Mouse (Mus musculus) intestine, postnatal 0 days (tissue): Measurements from ENCODE around the gene Dgkb. TPM values are rescaled to one million over a fixed set of nuclear protein-coding genes. Genes with fewer than 3 reads are reported as not detected.

Experiments
- ATAC-seq: fragments of 200-750 bp; cut with Nextera tagmentation; 2 replicates; pipeline ENCODE4 v1.8.0; 2017; ENCODE audit warnings: mild to moderate bottlenecking, moderate TSS enrichment, moderate library complexity
- H3K27ac ChIP-seq: fragments of 300-500 bp; sonication (generic); 2 replicates; pipeline ENCODE4 v1.5.1; 2014; ENCODE audit warnings: mild to moderate bottlenecking, low read depth, low read length, moderate library complexity
- H3K27me3 ChIP-seq: fragments of 300-500 bp; sonication (generic); replicated peaks from 2 replicates; pipeline ENCODE4 v1.6.1; 2014; ENCODE audit warnings: low read length, mixed read lengths; ENCODE audit not compliant: control insufficient read depth, insufficient read depth
- H3K36me3 ChIP-seq: fragments of 300-500 bp; sonication (generic); 2 replicates; pipeline ENCODE4 v1.6.1; 2014; ENCODE audit warnings: mild to moderate bottlenecking, moderate library complexity; ENCODE audit not compliant: control insufficient read depth, insufficient read depth
- H3K4me1 ChIP-seq: fragments of 300-500 bp; sonication (generic); replicated peaks from 2 replicates; pipeline ENCODE4 v1.6.1; 2014; ENCODE audit warnings: antibody characterized with exemption, low read length, mixed read lengths; ENCODE audit not compliant: control insufficient read depth, insufficient read depth
- H3K4me2 ChIP-seq: fragments of 300-500 bp; sonication (generic); replicated peaks from 2 replicates; pipeline ENCODE4 v1.6.1; 2014; ENCODE audit warnings: low read depth, mild to moderate bottlenecking, moderate library complexity
- H3K4me3 ChIP-seq: fragments of 300-500 bp; sonication (generic); 2 replicates; pipeline ENCODE4 v1.5.1; 2014; ENCODE audit warnings: low read depth, low read length
- H3K9ac ChIP-seq: fragments of 300-500 bp; sonication (generic); 2 replicates; pipeline ENCODE4 v1.6.1; 2014; ENCODE audit warnings: mild to moderate bottlenecking, low read depth, low read length
- H3K9me3 ChIP-seq: fragments of 300-500 bp; sonication (generic); 2 replicates; pipeline ENCODE4 v1.6.1; 2016; ENCODE audit warnings: mixed run types; ENCODE audit not compliant: control insufficient read depth
- CTCF ChIP-seq: sonication (generic); IDR thresholded peaks from 2 replicates; pipeline ENCODE4 v1.5.1; 2016; ENCODE audit warnings: low read depth, mild to moderate bottlenecking, control low read depth, antibody characterized with exemption, moderate library complexity
- WGBS: fragments of 180-500 bp; shearing (Covaris S2); extraction: QIAGEN DNeasy Blood & Tissue Kit; methylation state at CpG from one replicate; pipeline ENCODE4 v1.1.7; 2014; 5-methylcytosine and 5-hydroxymethylcytosine counted together
- polyA plus RNA-seq: library from polyadenylated mRNA; unstranded; fragments of >200 nt; fragmentation: Nextera tagmentation; extraction: Ambion mirVana; gene quantifications from 2 replicates; pipeline ENCODE4 v1.2.1, GENCODE M21; 2015

Dgkb gene
- polyA plus RNA-seq = 5.0 and 7.0 TPM in 2 replicates

GRCm38 (mm10) chr12:37817426-37817825, at the start of gene Dgkb:
Gene Dgkb, plus strand, starts transcription at chr12:37817726.
- TF ChIP-seq CTCF = no peak
- Histone ChIP-seq H3K9ac (no peak within 1 kb of the TSS), H3K27me3 (no peaks in the 10 kb centered on the region), H3K4me1 (no peaks in the 10 kb centered on the region), H3K9me3 (no peaks in the 10 kb centered on the region), H3K27ac (no peak within 1 kb of the TSS), H3K4me3 (no peak within 1 kb of the TSS), H3K36me3 (no peaks in the 10 kb centered on the region), H3K4me2 (no peak within 1 kb of the TSS)
- ATAC-seq = no peak
- WGBS = 51% methylated on average over 3 of the region's 3 CpGs

GRCm38 (mm10) chr12:37769844-37770243, 47.7 kb upstream of the Dgkb start:
- no peaks in the 10 kb centered on the region for H3K9me3 ChIP-seq
- 76% methylated on average over 1 of the region's 1 CpGs for WGBS
- H3K27ac ChIP-seq = no peak overlapping the region
- no peaks in the 10 kb centered on the region for H3K4me1 ChIP-seq
- H3K36me3 ChIP-seq = no peaks in the 10 kb centered on the region
- no peak for ATAC-seq
- H3K4me3 ChIP-seq = no peak overlapping the region
- H3K4me2 ChIP-seq = no peak overlapping the region
- no peak for TF ChIP-seq CTCF
- H3K27me3 ChIP-seq = no peaks in the 10 kb centered on the region
- H3K9ac ChIP-seq = no peak overlapping the region

GRCm38 (mm10) chr12:37773681-37774357, 43.7 kb upstream of the Dgkb start:
- WGBS = 21% methylated on average over 8 of the region's 8 CpGs
- Histone ChIP-seq H3K4me1 (no peaks in the 10 kb centered on the region), H3K27me3 (no peaks in the 10 kb centered on the region), H3K4me3 (no peak overlapping the region), H3K9me3 (no peaks in the 10 kb centered on the region), H3K27ac (no peak overlapping the region), H3K36me3 (no peaks in the 10 kb centered on the region), H3K4me2 (no peak overlapping the region), H3K9ac (no peak overlapping the region)
- ATAC-seq = no peak
- peak; percentile 67 for TF ChIP-seq CTCF

GRCm38 (mm10) chr12:37774591-37774990, 42.9 kb upstream of the Dgkb start:
- H3K27me3 ChIP-seq = no peaks in the 10 kb centered on the region
- no peaks in the 10 kb centered on the region for H3K4me1 ChIP-seq
- H3K36me3 ChIP-seq = no peaks in the 10 kb centered on the region
- WGBS = 44% methylated on average over 2 of the region's 2 CpGs
- no peak for ATAC-seq
- no peak for TF ChIP-seq CTCF
- no peak overlapping the region for H3K4me2 ChIP-seq
- H3K27ac ChIP-seq = no peak overlapping the region
- no peak overlapping the region for H3K9ac ChIP-seq
- no peaks in the 10 kb centered on the region for H3K9me3 ChIP-seq
- no peak overlapping the region for H3K4me3 ChIP-seq

- no peak overlapping the region for H3K9ac ChIP-seq
- ATAC-seq = no peak
- no peaks in the 10 kb centered on the region for H3K36me3 ChIP-seq
- 87% methylated on average over 4 of the region's 4 CpGs for WGBS
- no peak overlapping the region for H3K4me3 ChIP-seq
- no peak overlapping the region for H3K4me2 ChIP-seq
- TF ChIP-seq CTCF = no peak
- H3K4me1 ChIP-seq = no peaks in the 10 kb centered on the region
- H3K27me3 ChIP-seq = no peaks in the 10 kb centered on the region
- H3K9me3 ChIP-seq = no peaks in the 10 kb centered on the region
- no peak overlapping the region for H3K27ac ChIP-seq
Measured at GRCm38 (mm10) chr12:37796265-37796928, 21.1 kb upstream of the Dgkb start.

- Histone ChIP-seq H3K27me3 (no peaks in the 10 kb centered on the region), H3K36me3 (no peaks in the 10 kb centered on the region), H3K4me2 (no peak overlapping the region), H3K4me3 (no peak overlapping the region), H3K4me1 (no peaks in the 10 kb centered on the region), H3K27ac (no peak overlapping the region), H3K9me3 (no peaks in the 10 kb centered on the region), H3K9ac (no peak overlapping the region)
- 81% methylated on average over 3 of the region's 3 CpGs for WGBS
- no peak for TF ChIP-seq CTCF
- no peak for ATAC-seq
Measured at GRCm38 (mm10) chr12:37814122-37814521, 3.4 kb upstream of the Dgkb start.
